Mouse (Mus musculus) 3T3-L1 (cell line): ENCODE measurements around the gene Gpr173.
"Not testable (repeated sequence)": the region's sequence is repeated elsewhere in the genome, so short reads cannot be mapped to it uniquely, and the experiment has no call there.

Source experiments
- DNase-seq: peaks from one replicate; pipeline ENCODE4 v3.0.0-alpha.2; 2015; ENCODE audit warnings: low read depth, low spot score

Gene Gpr173

GRCm38 (mm10) chrX:152368397-152369273, at the start of gene Gpr173:
Gpr173 (minus strand) TSS chrX:152368704.
- DNase-seq = peak; percentile 67

- DNase-seq = no peak
Measured at GRCm38 (mm10) chrX:152403251-152403650, 34.7 kb upstream of the Gpr173 start.

GRCm38 (mm10) chrX:152400096-152400495, 31.6 kb upstream of the Gpr173 start:
- no peak for DNase-seq

- peak; percentile 4 for DNase-seq
Measured at GRCm38 (mm10) chrX:152368054-152368396, 479 bp downstream of the Gpr173 start.

DNA sequence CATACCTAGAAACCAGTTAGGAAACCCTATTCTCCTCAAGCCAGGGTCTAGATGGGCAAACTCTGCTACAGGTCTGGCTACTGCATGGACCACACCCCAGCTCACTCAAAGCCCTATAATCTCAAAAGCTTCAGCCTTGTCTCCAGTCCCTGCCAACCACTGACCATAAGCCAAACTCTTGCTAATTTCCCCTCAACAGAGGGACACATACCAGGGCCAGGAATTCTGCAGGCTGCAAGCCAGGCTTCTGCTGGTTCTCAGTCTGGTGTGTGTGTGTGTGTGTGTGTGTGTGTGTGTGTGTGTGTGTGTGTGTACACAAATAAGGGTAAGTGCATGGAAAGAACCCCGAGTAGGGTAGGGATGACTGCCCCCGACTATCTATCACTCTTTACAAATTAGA, 2.1 kb downstream of the Gpr173 start:
- peak; percentile 45 for DNase-seq

DNA sequence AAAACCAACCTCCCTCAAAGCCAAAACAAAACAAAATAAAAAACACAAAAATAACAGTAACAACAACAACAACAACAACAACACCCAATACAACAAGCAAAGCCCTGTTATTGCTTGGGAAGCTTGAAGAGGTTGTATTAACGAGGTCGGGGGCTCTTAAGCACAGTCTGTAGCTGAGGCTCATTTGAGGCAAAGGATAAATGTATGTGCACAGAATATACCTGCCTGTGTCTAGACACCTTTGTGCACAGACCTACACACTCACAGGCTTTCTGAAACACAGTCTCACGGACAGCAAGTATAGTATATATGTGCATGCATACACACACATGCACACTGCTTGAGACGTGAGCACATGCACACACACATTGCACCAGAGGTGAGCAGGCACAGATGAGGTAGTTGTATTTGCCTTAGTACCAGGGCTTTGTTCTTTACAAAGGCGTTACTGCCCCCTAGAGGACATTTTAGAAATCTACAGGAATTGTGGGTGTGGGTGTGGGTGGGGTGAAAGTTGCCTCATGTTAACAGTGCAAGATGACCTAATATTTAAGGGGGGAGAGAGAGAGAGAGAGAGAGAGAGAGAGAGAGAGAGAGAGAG, 15.9 kb downstream of the Gpr173 start:
- peak; percentile 79 for DNase-seq

GRCm38 (mm10) chrX:152347041-152347440, 21.5 kb downstream of the Gpr173 start:
- DNase-seq = no peak

GRCm38 (mm10) chrX:152346587-152346986, 21.9 kb downstream of the Gpr173 start:
- DNase-seq = no peak

DNA sequence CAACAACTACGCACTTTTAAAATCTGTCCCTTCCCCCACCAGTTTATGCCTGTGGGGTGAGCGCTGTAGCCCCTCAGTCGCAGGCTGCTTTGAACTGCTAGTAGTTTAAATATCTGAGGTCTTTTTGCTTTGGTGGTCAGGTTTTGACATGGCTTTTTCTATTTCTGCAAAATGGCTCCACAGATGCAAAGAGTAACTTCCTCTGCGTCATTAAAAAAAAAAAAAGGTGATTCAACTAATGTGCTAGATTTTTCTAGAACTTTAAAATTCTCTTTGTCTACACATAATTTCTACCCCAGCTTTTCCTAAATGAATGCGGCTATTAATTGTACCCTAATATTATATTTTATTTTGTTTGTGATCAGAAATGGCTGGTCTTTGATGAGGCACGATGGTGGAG, 25.6 kb downstream of the Gpr173 start:
- no peak for DNase-seq

DNA sequence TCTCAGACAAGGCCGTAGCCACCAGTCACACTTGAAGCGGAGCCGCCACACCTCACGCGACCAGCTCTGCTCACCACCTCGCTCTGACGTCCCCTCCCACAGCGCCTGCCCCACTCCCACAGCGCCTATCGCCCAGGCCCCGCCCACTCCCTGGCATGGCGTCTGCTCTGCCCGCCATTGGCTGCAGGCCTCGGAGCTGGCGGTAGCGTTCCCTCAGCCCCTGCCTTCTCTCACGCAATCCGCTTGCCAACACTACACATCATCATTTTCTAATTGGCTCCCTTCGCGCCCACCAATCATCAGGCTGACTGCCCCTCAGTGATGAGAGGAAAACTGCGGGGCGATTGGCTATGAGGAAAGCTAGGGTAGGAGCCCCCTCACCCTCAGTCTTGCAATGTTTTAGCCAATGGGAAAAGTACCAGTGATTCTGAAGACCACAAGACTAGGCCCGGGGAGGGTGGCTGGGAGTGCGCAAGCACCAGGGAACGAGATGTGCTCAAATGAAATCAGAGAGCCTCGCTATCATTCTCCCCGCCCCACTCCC, 26.1 kb downstream of the Gpr173 start, which contains the start of gene Tspyl2:
Gene Tspyl2 (minus strand): TSS at position 68 of the 544 bp plus-strand sequence.
- peak; percentile 97 for DNase-seq

DNA sequence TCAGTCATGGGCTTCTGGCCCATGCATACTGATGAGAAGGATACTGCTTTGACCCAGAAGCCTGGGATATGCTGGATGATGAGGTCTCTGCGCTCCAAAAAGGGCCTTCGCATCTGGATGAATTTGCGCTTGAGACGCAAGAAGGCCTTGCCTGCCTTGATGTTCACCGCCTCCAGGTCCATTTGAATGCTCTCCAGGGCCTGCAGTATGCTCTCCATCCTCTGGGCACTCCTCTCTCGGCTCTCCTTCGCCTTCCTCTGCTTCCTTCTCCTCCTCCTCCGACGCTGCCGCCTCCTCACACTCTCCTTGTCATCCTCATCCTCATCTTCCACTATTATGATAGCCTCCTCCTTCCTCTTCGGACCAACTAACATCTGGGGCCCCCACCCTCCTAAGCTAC, 27.0 kb downstream of the Gpr173 start:
- DNase-seq = peak; percentile 55

- DNase-seq = peak; percentile 96
Measured at GRCm38 (mm10) chrX:152336546-152337332, 31.8 kb downstream of the Gpr173 start.

DNA sequence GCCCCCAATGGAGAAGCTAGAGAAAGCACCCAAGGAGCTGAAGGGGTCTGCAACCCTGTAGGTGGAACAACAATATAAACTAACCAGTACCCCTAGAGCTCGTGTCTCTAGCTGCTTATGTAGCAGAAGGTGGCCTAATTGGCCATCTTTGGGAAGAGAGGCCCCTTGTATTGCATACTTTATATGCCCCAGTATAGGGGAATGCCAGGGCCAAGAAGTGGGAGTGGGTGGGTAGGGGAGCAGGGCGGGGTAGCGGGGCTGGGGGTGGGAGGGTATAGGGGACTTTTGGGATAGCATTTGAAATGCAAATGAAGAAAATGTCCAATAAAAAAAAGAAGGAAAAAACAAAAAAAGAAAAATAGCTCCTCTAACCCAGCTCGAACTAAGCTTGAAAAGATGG, 32.4 kb downstream of the Gpr173 start:
- DNase-seq = not testable (repeated sequence)

- DNase-seq = not testable (repeated sequence)
Measured at GRCm38 (mm10) chrX:152329400-152329799, 39.1 kb downstream of the Gpr173 start.

DNA sequence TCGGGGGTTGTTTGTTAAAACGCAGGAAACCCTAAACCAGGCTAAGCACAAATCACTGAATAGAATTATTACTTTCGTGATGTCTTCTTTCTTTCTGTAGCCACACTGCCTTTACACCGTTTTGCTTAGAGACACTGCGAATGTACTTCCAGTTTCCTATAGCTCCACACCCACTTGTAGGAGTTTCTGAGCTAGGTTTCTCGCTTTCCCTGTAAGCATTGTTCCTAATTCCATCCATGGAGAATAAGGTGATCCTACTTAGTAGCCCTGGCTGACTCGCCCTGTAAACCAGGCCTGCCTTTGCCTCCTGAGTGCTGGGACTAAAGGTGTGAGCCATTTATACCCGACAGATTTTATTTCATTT, 40.8 kb downstream of the Gpr173 start:
- no peak for DNase-seq

DNA sequence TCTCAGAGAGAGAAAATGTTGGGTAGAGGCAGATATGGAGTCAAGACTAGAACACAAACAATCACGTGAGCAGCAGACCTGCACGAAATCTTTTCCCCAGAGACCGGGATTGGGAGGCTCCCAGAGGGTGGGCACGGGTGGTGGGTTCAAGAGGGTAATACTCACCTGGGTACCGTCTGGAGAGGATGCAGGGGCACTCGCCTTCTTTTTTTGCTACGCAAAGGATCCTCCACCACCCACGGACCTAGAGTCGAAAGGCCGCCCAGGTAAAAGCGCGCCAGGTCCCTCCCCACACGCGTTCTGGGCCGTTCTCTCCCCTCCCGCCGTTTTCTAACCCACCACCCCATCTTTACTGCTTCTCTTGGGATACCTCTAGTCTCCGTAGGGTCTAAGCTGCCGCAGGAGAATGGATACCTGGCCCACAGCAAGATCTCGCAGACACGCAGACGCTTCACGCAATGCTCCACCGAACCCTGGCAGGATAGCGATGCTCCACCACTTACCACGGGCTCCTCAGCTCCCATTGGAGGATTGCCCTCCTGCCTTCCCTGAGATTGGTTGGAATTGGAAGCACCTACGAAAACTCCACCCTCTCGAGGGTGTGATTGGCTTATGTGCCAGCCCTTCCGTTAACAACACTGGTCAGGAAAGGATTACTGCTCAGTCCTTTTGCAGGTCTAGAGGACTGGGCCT, 41.4 kb downstream of the Gpr173 start, which contains the start of gene Kantr:
Gene Kantr (minus strand): TSS at position 500 of the 693 bp plus-strand sequence.
- DNase-seq = peak; percentile 94

- peak; percentile 43 for DNase-seq
Measured at GRCm38 (mm10) chrX:152323584-152323983, 44.9 kb downstream of the Gpr173 start.

DNA sequence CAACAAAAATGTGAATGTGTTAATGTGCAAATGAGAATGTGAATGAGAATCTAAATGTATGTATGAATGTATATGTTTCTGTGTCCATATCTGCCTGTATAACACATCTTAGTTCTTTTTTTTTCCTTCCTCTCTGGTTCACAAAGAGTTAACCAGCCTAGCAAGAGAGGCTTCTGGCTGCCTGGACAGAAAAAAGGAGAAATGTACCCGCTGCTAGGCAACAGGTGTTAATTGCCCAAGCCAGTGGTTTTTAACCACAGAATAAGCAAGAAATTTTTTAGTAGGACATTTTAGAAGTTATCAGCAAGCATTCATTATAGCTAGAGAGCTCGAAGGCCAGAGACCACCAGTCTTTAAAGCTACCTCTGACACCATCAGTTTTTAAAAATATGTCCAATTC, 45.7 kb downstream of the Gpr173 start:
- DNase-seq = no peak

DNA sequence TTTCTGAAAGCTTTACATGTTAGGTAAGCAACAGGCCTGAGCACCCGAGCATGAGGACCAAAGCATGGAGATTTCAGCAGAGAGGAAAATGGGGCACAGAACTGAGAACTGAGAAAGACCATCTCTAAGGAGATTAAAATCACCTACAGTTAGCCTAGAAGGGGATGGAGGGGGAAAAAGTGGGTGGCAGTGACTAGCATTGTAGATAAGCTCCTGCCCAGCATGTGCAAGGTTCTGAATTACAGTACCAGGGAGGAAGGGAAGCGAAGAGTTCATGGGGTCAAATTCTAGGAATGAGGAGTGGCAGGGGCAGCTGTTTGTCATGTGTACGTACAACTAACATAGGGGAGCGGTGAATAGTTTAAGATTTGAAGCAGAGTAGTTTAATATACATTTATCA, 48.0 kb downstream of the Gpr173 start:
- no peak for DNase-seq

DNA sequence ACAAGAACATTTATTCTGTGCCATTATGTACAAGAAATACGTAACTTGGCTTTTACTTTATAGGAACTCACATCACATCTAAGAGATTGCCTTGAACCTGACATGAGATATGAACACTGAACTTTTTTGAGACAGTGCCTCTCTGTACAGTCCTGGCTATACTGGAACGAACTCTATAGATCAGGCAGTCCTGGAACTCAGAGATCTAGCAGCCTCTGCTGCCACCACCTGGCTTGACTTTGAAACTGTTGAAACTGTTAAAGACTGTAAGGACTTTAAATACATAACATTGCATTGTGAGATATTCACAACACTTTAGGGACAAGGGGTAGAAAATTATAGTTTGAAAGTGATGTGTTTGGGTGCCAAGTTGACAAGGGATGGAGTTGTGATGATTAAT, 60.6 kb downstream of the Gpr173 start:
- peak; percentile 58 for DNase-seq

GRCm38 (mm10) chrX:152307371-152307770, 61.1 kb downstream of the Gpr173 start:
- DNase-seq = no peak
